Mouse (Mus musculus) megakaryocyte progenitor cell, adult 5-6 weeks (primary cell): ENCODE data around the gene Dusp8. TPM values are rescaled to one million over a fixed set of nuclear protein-coding genes. Genes with fewer than 3 reads are reported as not detected.

Experiments
- ATAC-seq: replicated peaks from 2 replicates; pipeline ENCODE4 v1.8.0; 2016; ENCODE audit warnings: mild to moderate bottlenecking, moderate TSS enrichment, inconsistent platforms; ENCODE audit not compliant: poor library complexity
- total RNA-seq, 2 experiments: library from RNA; stranded (forward) in 1 of 2; stranded (reverse) in 1 of 2; fragments of 157-497, 149-512 nt in 1 of 2; fragments of 200-1000 nt in 1 of 2; gene quantifications; 2 replicates each; pipeline versions ENCODE4 v1.2.3 to v1.2.4; 2015 to 2017

The Dusp8 gene
- total RNA-seq, 2 experiments from 2014 or later, result not detected

DNA sequence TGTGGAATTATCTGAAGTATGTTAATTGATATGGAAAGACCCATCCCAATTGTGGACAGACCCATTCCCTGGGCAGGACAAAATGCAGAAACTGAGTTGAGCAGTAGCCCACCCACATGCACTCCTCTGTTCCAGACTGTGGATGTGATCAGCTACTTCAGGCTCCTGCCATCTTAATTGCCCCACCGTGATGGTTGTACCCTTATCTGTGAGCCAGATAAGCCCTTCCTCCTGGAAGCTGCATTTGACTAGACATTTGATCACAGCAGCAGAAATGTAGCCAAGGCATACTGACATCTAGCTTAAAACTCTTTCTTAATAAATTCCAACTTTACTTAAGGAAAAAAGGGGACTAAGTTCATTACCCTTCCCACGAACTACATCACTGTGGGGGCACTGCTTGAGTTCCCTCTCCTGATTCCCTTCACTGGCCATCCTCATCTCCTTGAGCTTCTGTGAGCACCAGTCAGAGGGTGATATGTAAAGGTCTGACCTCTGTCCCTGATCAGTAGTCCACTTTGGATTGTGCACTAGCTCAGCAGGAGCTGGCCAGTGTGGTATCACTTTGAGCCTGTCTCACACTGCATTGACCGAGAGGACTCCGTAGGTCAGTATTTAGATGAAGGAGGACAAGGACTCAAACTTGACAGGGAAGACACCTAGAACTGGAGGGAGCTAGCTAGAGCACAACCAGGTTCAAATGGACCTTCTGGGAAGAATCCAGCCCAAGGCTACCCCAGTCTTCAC, 9.3 kb downstream of the Dusp8 start:
- ATAC-seq, result no peak

DNA sequence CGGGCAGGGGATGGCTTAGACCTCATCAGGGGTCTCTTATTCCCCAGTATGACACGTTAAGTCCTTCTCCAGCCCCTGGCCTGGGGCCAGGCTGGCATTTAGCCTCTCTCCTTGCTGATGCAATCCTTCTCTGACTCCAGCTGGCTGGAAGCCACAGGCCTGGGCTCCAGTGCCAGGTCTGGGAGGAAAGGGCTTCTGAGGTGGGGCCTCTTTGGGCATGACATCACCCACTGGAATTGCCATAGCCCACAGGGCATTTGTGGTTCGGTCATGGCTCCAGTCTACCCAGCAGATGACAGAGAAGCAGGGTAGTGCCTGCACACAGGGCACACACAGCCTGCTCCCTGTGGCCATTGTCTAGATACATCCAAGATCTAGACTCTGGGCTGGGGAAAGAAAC, 10.8 kb downstream of the Dusp8 start:
- no peak for ATAC-seq

- ATAC-seq, result 0 out of 2 replicates have a peak, but pooled peaks have one; percentile 15
These were observed 11.2 kb downstream of the Dusp8 start for GRCm38 (mm10) chr7:142084395-142084794.

- no peak for ATAC-seq
These were observed 11.9 kb downstream of the Dusp8 start for GRCm38 (mm10) chr7:142083588-142084317.

DNA sequence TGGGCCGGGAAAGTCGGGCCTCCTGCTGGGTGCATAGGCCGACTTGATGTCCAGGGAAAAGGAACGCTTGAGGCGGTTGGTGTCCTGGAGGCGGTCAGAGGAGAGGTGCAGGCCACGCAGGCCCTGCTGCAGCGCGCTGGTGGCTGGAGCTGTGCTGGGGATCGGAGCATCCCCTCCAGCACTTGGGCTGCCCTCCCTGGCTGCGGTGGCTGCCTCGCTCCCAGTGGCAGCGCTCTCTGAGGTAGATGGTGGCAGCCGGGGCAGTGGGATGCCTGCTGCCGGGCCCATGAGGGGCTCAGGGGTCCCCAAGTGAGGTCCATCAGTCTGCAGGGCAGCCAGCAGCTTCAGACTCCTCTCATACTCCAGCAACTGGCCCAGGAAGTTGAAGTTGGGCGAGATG, 13.0 kb downstream of the Dusp8 start:
- ATAC-seq, result no peak

GRCm38 (mm10) chr7:142082179-142082578, 13.5 kb downstream of the Dusp8 start:
- no peak for ATAC-seq

GRCm38 (mm10) chr7:142081736-142082135, 13.9 kb downstream of the Dusp8 start:
- ATAC-seq, result no peak

DNA sequence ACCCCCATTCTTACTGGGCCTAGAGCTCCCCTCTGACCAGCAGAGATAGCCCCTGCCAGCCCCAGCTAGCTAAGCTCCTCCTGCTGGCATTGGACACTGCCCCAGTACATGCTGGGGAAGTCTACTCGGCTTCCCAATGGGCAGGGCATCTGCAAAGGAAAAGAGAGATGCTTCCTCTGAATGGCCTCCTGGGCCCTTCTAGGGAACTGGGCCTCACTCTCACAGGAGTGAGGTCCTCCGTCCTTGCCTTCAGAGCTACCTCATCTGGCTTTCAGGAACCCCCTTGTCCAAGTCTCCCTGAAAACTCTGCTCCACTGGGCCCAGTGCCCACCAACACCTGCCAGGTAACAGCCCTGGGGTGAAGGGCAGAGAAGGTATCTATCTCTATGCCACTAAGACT, 14.8 kb downstream of the Dusp8 start:
- ATAC-seq, result no peak

DNA sequence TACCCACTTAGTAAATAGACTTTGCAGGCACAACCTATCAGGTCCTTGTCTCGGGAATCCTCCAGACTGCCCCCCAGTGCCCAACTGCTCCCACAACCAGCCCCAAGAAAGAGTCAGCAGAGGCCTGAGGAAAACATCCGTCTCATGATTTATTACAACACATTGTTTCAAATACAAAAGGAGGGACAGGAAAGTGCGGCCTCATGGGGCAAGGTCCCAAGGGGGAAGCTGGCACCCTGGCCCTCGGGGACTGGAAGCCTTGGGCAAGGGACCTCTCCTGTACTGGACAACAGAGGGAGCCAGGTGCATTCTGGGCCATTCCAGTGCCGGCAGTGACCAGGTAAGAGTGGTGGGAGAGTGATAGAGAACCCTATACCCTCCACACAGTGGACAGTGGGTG, 16.3 kb downstream of the Dusp8 start:
- peak; percentile 37 for ATAC-seq

DNA sequence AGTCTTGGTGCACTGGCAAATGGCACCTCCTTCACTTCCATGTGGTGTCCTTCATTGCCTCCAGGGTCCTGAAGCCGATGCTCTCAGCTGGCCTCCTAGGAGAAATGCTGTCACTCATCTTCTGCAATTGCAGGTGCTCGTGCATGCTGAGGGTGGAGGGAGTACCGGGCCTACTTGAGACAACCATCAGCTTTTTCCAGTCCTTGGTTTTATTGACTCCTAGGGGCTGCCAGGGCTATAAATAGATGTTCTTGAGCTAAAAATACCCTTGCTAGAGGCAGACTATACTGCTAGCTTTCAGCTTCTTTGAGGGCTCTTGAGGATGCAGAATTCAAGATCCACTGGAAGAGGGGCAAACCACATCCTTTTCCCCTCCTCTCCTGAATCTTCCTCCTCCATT, 18.5 kb downstream of the Dusp8 start:
- no peak for ATAC-seq

GRCm38 (mm10) chr7:142074146-142074886, 21.3 kb downstream of the Dusp8 start:
- ATAC-seq, result no peak

DNA sequence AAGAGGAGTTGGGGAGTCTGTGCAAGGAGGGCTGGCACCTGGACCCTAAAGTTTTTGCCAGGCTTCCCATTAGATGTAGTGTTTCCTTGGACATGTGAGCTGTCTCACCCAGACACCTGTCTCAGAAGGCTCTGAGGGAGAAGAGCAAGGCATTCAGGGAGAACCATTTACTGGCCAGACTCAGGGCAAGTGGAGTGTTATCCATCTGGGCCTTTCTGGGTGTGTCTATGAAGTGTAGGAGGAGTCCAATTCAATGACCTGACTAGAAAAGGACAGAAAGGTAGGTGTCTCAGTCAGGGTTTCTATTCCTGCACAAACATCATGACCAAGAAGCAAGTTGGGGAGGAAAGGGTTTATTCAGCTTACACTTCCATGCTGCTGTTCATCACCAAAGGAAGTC, 23.9 kb downstream of the Dusp8 start:
- ATAC-seq, result no peak

- peak; percentile 47 for ATAC-seq
These were observed 24.4 kb downstream of the Dusp8 start for GRCm38 (mm10) chr7:142071212-142071578.

GRCm38 (mm10) chr7:142070458-142071211, 25.0 kb downstream of the Dusp8 start:
- ATAC-seq, result peak; percentile 95

DNA sequence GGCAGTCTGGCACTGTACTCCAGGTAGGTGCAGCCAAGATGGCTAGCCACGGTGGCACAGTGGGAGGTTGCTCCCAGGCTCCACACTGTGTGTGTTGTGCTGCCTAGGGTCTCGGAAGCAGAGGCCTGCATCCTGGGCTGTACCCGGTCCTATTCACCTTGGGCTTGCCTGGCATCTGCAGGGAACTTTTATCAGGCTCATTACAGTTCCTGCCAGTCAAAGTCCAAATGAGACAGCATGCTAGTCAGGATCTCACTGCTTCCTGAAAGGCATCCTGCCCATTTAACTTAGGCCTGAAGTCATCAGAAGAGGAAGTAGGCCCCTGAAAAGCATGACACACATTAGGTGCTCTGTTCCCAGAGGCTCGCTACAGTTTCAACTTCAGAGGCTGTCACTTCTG, 27.2 kb downstream of the Dusp8 start:
- peak; percentile 73 for ATAC-seq

DNA sequence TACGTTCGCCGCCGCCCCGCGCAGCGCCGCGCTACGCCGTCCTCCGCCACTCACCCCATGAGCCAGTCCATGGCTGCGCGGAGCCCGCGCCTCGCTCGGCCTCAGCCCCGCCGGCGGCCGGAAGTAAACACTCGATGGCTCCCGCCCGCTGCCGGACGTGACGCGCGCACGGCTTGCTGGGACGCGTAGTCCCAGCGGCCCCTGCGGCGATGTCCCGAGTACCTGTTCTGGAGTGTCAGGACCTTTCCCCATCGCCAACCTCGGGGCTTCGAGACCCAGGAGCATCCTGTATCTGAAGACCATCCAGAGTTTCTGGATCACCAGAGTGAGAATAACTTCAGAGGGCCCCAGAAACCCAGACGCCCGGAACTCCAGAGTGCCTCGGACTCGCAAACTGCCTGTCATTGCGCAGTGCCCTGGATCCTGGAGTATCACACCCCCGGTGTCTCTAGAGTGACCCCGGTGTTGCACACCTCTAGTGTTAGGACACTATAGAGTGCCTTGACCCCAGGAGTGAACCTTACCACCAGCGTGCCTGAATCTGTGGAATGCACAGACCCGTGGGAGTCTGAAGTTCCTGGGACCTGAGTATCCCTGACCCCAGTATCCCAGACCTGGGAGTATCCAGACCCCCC, 34.6 kb downstream of the Dusp8 start, which contains the start of gene Mob2:
Mob2 (minus strand) TSS at position 135 of the 635 bp plus-strand sequence.
- ATAC-seq, result peak; percentile 82

- no peak for ATAC-seq
These were observed 35.3 kb downstream of the Dusp8 start for GRCm38 (mm10) chr7:142060185-142060930.

- ATAC-seq, result no peak
These were observed 36.6 kb downstream of the Dusp8 start for GRCm38 (mm10) chr7:142059024-142059423.

DNA sequence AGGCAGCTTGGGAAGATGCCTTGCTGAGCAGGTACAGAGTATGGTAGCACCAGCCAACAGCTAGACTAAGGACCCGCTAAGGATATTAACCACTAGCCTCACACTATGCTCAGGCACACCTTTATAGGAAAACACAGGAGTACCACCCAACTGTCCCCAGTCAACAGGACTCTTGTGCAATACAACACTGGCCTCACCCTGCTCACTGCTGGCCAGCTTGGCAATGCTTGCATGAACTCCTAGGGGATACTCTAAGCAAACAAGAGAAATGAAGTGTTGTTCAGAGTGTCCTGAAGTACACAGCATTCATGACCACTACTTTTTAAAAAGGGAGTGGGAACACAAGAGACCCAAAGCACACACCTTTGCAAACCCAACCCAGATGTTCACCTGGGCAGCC, 38.5 kb downstream of the Dusp8 start:
- ATAC-seq, result peak; percentile 9

DNA sequence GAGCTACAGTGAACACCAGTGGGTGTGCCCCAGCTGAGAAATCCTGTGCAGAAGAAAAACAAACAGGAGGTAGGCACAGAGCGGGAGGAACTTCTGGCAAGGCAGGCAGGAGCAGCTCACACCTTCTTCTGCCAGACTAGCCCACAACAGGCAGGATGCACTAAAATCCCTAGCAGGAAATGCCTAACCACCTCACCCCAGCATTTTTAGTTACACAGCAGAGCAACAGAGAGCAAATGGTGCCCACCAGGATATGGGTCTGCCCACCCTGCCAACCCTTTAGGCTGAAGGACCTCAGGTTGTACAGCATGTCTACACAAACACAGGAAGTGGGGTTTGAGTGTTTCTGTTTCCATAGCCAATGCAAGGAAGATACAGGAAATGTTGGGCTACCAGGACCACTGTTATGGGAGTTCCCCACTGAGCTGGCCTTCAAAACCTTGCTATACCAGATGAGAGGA, 39.0 kb downstream of the Dusp8 start:
- ATAC-seq, result peak; percentile 63
